Mouse (Mus musculus): ENCODE results near the gene Whrn. TPM values are rescaled to one million over a fixed set of nuclear protein-coding genes. Genes with fewer than 3 reads are reported as not detected.

The Whrn gene
- total RNA-seq, 2 experiments from 2014 or later = 0.84 TPM; not detected in 1

- no peak for ATAC-seq (replicated peaks; ENCODE audit: low FRiP score, poor library complexity, severe bottlenecking)
Measured at GRCm38 (mm10) chr4:63459141-63459789, 36.5 kb downstream of the Whrn start.

- no peak for ATAC-seq (replicated peaks; ENCODE audit: low FRiP score, poor library complexity, severe bottlenecking)
Measured at GRCm38 (mm10) chr4:63456547-63456946, 39.2 kb downstream of the Whrn start.

- ATAC-seq (replicated peaks; ENCODE audit: low FRiP score, poor library complexity, severe bottlenecking) = no peak
Measured at GRCm38 (mm10) chr4:63453939-63454513, 41.8 kb downstream of the Whrn start.

- ATAC-seq (replicated peaks; ENCODE audit: low FRiP score, poor library complexity, severe bottlenecking) = no peak
Measured at GRCm38 (mm10) chr4:63452555-63452954, 43.2 kb downstream of the Whrn start.

GRCm38 (mm10) chr4:63450551-63450950 lies 45.2 kb downstream of the Whrn start:
- ATAC-seq (replicated peaks; ENCODE audit: low FRiP score, poor library complexity, severe bottlenecking) = no peak

GRCm38 (mm10) chr4:63444362-63445066 lies 51.3 kb downstream of the Whrn start:
- no peak for ATAC-seq (replicated peaks; ENCODE audit: low FRiP score, poor library complexity, severe bottlenecking)

- ATAC-seq (replicated peaks; ENCODE audit: low FRiP score, poor library complexity, severe bottlenecking) = no peak
Measured at GRCm38 (mm10) chr4:63443101-63443500, 52.7 kb downstream of the Whrn start.

GRCm38 (mm10) chr4:63441616-63442015 lies 54.2 kb downstream of the Whrn start:
- ATAC-seq (replicated peaks; ENCODE audit: low FRiP score, poor library complexity, severe bottlenecking) = no peak

GRCm38 (mm10) chr4:63440262-63440661 lies 55.5 kb downstream of the Whrn start:
- ATAC-seq (replicated peaks; ENCODE audit: low FRiP score, poor library complexity, severe bottlenecking) = no peak

- no peak for ATAC-seq (replicated peaks; ENCODE audit: low FRiP score, poor library complexity, severe bottlenecking)
Measured at GRCm38 (mm10) chr4:63437968-63438367, 57.8 kb downstream of the Whrn start.

GRCm38 (mm10) chr4:63437119-63437815 lies 58.5 kb downstream of the Whrn start:
- no peak for ATAC-seq (replicated peaks; ENCODE audit: low FRiP score, poor library complexity, severe bottlenecking)

- ATAC-seq (replicated peaks; ENCODE audit: low FRiP score, poor library complexity, severe bottlenecking) = no peak
Measured at GRCm38 (mm10) chr4:63435402-63435801, 60.4 kb downstream of the Whrn start.

GRCm38 (mm10) chr4:63431098-63431497 lies 64.7 kb downstream of the Whrn start:
- ATAC-seq (replicated peaks; ENCODE audit: low FRiP score, poor library complexity, severe bottlenecking) = no peak

GRCm38 (mm10) chr4:63430357-63430756 lies 65.4 kb downstream of the Whrn start:
- no peak for ATAC-seq (replicated peaks; ENCODE audit: low FRiP score, poor library complexity, severe bottlenecking)

GRCm38 (mm10) chr4:63426308-63426707 lies 69.5 kb downstream of the Whrn start:
- ATAC-seq (replicated peaks; ENCODE audit: low FRiP score, poor library complexity, severe bottlenecking) = no peak

GRCm38 (mm10) chr4:63423811-63424210 lies 72.0 kb downstream of the Whrn start:
- no peak for ATAC-seq (replicated peaks; ENCODE audit: low FRiP score, poor library complexity, severe bottlenecking)

GRCm38 (mm10) chr4:63423231-63423630 lies 72.6 kb downstream of the Whrn start:
- ATAC-seq (replicated peaks; ENCODE audit: low FRiP score, poor library complexity, severe bottlenecking) = no peak

- ATAC-seq (replicated peaks; ENCODE audit: low FRiP score, poor library complexity, severe bottlenecking) = no peak
Measured at GRCm38 (mm10) chr4:63420143-63420920, 75.5 kb downstream of the Whrn start.

GRCm38 (mm10) chr4:63418270-63418669 lies 77.5 kb downstream of the Whrn start:
- ATAC-seq (replicated peaks; ENCODE audit: low FRiP score, poor library complexity, severe bottlenecking) = no peak

All from erythroid progenitor cell, adult 5-6 weeks (primary cell).